Mouse (Mus musculus): ENCODE data around the gene Vars. TPM values are rescaled to one million over a fixed set of nuclear protein-coding genes. Genes with fewer than 3 reads are reported as not detected.
"Not testable (repeated sequence)": the region's sequence is repeated elsewhere in the genome, so short reads cannot be mapped to it uniquely, and the experiment has no call there.

Vars gene
- 10 to 100 TPM; 49.8 to 64.8 TPM for total RNA-seq (2021)
- long read RNA-seq, experiment 1, full-length matches to known transcripts = 30 of 77 reads
- long read RNA-seq, experiment 1, partial matches to known transcripts = 32 of 77 reads
- long read RNA-seq, experiment 1, other reads (novel, unspliced or antisense) = 15 of 77 reads
- long read RNA-seq, experiment 2, full-length matches to known transcripts = 65 of 161 reads
- long read RNA-seq, experiment 2, partial matches to known transcripts = 85 of 161 reads
- long read RNA-seq, experiment 2, other reads (novel, unspliced or antisense) = 11 of 161 reads

DNA sequence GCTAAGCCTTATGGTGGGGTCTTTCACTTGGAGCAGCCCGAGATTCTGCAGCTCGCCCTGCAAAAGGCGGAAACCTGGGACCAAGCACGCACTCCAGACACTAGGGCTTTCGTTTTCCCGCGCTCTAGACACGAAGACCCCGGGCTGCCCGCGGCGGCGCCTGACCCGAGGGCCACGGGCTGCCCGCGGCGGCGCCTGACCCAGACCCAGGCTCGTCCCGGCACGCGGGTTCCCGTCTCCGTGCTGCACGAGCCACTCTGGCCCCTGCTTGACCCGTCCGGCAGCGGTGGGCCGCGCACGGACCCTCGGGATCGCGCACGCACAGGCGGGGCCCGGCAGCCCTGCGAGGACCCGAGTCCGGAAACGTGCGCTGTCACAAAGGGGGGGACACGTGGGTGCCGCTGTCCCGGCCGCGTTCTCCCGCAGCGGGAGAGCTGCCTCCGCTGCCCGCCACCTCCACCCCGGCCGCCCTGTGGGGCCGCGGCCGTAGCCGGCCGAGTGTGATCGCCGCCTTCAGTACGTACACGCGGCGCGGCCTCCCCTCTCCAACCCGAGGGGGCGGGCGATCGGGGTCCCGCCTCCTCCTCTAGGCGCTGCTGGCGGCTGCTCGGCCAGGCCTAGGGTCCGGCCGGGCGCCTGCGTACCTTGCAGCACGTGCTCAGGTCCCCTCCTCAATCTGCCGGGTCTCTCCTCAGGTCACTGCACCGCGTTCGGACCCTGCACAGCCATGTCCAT is at the start of gene Vars:
Gene Vars (plus strand): TSS at position 271 of the 735 bp plus-strand sequence.
- peak; percentile 89 for DNase-seq (ENCODE audit: low spot score in 2 of 2)

DNA sequence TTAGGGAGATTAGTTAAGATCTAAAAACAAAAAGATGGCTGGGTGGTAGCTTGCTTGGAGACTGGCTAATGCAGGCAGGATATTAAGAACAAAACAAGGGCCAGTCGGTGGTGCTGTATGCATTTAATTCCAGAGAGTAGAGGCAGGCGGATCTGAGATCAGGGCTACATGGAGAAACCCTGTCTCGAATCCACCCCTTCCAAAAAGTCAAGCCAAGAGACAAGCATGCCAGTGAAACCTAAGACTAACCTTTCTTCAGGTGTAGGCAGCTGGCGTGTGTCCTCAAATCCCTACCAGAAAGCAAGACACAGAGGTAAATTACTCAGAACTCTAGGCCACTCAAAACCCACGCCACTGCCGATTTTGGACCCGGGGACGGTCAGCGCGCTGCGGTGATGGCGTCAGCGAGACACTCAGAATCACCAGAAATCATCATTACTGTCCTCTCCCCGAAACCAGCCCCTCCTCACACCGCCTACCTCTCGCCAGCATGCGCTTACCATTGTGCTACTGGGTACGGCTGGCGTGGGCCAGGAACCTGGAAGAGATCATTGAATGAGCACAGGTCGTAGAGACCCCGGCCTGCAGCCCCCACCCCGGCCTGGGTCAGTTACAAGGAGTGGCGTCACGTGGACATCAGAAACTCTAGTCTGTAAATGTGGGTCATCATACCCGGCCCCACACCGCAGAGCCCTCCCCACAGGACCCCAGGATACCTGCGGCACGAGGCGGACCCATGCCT is 49.0 kb upstream of the Vars start:
- no peak for DNase-seq (ENCODE audit: low spot score in 2 of 2)

DNA sequence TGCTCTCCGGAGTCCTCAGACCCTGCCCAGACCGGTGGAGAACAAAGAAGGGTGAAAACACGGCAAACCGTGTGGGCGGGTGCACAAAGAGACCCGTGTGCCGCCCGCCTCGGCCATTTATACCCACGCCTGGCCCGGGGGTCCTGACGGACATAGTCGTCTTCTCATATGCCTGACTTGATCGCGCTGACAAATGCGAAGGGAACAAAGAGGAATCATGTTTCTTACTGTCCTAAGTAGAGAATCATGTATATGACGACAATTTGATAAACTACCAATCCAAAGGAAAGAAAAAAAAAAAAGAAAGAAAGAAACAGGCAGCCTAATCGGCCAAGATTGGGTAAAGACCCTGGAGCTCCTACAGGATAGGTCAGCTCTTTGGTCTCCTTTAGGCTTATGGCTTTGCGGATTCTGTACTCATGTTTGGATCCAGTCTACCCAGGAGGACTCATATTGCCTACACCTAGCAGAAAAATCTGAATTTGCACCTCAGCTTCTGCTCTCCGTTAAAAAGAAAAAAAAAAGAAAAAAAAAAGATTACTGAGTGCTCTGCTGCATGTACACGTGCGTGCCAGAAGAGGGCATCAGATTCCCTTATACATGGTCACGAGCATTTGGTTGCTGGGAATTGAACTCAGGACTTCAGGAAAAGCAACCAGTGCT is 48.3 kb upstream of the Vars start:
- peak; percentile 80 for DNase-seq (ENCODE audit: low spot score in 2 of 2)

DNA sequence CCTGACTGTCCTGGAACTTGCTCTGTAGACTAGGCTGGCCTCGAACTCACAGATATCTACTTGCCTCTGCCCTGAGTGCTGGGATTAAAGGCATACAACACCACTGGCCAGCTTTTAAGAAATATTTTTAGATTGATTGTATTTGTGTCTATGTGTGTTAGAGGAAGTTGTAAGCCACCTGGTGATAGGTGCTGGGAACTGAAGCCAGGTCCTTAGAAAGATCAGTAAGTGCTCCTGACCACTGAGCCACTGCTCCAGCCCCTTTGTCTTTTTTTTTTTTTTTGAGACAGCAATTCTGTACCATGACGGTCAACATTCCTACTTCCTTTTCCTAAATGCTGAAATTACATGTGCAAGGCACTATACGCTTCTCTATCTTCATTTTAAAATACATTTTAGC is 47.5 kb upstream of the Vars start:
- no peak for DNase-seq (ENCODE audit: low spot score in 2 of 2)

DNA sequence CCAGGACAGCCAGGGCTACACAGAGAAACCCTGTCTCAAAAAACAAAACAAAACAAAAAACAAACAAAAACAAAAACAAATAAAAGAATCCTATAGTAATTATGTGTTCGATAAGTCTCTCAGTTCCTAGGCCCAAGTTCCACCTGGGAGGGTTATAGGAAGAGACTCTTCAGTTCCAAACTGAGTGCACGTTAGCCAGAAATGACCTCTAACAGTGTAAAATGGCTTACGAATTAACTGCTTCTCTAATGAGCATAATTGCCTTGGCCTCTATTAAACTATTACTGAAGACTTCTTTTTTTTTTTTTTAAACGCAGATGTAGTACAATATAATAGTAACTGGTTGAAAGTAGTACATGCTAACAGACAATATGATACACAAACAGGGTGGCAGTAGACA is 46.9 kb upstream of the Vars start:
- DNase-seq (ENCODE audit: low spot score in 2 of 2) = no peak

DNA sequence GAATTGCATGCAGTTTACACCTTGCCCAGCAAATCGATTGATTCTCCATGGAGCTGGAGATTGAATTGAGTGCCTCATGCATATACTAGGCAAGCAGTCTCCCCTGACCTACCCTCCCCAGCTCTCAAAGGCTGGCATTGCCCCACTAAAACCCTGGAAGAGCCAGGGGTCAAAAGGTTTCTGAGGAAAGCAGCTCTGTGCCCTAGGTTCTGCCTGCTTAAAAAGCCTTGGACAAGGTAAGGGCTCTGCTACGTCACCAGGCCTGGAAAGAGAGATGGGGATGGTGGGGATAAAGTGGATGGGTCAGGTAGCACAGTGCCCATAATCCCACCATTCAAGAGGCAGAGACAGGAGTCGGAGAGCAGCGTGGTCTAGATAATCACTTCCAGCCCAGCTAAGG is 46.0 kb upstream of the Vars start:
- no peak for DNase-seq (ENCODE audit: low spot score in 2 of 2)

DNA sequence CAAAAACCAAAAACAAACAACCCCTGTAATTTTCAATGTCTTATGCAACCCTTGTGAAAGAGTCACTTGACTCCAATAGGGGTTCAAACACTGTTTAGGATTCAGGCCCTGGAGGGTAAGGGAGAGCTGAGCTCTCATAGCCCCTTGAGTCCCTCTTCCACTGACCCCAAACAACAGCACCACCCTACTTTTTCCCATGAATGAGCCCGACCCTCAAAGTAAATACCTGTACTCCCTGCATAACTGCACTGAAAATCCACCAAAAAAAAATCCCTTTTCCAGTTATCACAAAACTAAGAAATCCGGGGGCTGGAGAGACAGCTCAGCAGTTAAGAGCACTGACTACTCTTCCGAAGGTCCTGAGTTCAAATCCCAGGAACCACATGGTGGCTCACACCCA is 44.9 kb upstream of the Vars start:
- DNase-seq (ENCODE audit: low spot score in 2 of 2) = no peak

DNA sequence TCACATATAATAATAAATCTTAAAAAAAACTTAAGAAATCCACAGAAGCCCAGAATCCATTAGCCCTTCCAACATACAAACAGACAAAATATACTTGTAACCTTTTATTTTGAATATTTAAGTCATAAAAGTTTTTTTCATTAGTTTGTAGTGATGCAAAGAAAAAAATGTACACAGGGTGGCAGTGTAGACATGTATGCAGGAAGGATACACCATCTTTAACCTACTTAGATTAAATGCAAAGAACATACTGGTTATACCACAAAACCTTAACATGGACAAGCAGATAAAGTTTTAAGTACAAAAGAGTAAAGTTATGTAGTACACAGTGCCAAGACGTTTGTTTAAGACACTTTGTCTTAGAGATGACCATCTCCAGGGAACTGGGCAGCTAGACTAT is 44.4 kb upstream of the Vars start:
- no peak for DNase-seq (ENCODE audit: low spot score in 2 of 2)

DNA sequence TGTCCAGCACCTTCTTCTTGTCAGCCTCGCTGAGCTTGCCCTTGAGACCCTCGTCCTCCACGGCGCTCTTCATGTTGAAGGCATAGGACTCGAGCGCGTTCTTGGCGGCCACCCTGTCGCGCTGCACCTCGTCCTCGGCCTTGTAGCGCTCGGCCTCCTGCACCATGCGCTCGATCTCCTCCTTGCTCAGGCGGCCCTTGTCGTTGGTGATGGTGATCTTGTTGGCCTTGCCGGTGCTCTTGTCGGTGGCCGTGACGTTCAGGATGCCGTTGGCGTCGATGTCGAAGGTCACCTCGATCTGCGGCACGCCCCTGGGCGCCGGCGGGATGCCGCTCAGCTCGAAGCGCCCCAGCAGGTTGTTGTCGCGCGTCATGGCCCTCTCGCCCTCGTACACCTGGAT is 43.5 kb upstream of the Vars start:
- not testable (repeated sequence) for DNase-seq (ENCODE audit: low spot score in 2 of 2)

DNA sequence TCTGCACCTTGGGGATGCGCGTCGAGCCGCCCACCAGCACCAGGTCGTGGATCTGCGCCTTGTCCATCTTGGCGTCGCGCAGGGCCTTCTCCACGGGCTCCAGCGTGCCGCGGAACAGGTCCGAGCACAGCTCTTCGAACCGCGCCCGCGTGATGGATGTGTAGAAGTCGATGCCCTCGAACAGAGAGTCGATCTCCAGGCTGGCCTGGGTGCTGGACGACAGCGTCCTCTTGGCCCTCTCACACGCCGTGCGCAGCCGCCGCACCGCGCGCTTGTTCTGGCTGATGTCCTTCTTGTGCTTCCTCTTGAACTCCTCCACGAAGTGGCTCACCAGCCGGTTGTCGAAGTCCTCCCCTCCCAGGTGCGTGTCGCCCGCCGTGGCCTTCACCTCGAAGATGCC is 42.8 kb upstream of the Vars start:
- DNase-seq (ENCODE audit: low spot score in 2 of 2) = not testable (repeated sequence)

DNA sequence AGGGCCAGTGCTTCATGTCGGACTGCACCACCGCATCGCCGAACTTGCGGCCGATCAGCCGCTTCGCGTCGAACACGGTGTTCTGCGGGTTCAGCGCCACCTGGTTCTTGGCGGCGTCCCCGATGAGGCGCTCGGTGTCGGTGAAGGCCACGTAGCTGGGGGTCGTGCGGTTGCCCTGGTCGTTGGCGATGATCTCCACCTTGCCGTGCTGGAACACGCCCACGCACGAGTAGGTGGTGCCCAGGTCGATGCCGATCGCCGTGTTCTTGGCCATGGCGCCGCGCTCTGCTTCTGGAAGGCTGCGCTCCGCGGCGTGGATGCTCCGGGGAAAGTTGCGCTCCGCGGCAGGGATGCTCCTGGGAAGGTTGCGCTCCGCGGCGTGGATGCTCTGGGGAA is 42.1 kb upstream of the Vars start:
- not testable (repeated sequence) for DNase-seq (ENCODE audit: low spot score in 2 of 2)

DNA sequence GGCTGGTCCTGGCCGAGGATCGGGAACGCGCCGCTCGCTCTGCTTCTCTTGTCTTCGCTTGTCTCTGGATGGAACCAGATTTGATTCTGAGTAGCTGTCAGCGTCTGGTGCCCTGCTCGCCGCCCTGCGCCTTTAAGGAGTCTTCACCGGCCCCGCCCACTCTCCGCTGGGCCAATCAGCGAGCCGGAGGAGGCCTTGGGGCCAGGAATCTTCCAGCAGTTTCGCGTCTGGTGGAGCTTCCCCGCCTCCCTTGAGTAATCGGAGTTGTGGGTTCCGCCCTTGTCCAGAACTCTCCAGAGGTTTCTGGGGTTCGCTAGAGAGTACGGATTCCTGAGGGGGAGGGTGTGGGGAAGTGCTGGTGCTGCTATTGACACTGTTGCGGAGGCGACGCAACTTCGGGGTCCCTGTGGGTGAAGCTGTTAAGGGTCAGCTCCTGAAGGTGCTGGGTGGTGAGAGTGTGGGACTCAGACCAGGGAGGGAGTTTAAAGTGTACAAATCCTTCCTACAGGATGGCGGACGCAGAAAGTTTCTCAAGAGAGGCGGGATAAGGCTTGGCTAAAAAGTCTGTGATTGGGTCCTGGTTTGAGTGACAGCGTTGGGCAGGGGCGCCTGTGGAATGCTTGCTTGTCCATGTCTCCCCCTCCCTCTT is 41.5 kb upstream of the Vars start, which contains the start of gene Hspa1b:
Gene Hspa1b (minus strand): TSS at position 109 of the 649 bp plus-strand sequence.
- DNase-seq (ENCODE audit: low spot score in 2 of 2) = peak; percentile 89 to 96

DNA sequence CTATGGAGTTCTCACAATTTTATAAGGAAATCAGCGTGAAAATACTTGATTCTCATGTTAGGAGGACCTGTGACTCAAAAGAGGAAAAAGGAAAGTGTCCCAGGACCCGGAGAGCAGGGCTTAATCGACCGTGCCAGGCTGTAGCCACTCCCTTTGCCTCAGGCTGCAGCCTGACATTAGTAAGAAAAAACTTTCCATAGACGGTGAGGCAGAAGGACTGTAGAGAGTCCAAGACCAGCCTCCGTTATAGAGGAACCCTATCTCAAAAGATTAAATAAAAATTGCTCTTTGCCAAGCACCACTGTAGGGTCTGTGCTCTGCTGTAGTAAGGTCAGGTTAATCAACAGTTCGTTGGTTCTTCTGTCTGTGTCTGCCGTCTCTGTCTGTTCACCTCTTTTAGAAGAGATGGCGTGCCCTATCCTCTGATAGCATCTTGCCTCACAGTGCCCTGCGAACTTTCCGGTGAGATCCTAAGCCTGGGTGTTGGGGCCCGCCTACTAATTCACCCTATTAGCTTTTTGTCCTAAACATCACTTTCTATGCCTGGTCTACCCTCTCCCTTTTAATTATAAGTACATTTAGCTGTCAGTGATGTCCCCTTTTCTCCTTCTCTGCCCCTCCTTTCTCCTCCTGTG is 40.8 kb upstream of the Vars start:
- peak in 1 of 2 experiments; percentile 59 for DNase-seq (ENCODE audit: low spot score in 2 of 2)

DNA sequence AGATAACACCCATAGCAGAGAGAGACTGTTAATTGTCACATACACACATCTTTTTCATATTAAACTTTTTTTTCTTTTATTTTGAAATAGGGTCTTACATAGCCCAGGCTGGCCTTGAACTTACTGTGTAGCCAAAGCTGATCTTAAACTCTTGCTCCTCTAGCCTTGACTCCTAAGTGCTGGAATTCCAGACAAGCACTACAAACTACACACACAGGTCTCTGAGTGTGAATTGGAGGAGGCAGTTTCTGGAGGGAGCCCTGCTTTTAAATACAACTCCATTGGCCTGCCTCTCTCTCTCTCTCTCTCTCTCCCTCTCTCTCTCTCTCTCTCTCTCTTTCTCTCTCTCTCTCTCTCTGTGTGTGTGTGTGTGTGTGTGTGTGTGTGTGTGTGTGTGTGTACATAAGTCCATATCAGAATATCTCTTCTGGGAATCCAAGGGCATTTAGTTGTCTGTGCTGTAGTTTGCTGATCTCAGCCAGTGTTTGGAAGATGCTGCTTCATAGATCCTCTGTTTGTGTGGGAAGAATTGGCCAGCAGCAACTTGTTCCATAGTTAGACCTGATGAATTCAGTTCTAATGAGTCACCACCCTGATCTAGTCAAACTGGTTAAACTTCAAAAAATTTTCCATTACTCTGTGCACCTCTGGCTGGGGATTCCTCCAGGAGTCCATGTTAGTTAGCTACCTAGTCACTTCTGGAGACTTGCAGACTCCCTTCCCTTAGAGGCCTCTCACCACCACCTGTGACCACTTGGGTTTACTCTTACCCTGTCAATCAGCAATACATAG is 39.9 kb upstream of the Vars start:
- DNase-seq (ENCODE audit: low spot score in 2 of 2) = no peak

DNA sequence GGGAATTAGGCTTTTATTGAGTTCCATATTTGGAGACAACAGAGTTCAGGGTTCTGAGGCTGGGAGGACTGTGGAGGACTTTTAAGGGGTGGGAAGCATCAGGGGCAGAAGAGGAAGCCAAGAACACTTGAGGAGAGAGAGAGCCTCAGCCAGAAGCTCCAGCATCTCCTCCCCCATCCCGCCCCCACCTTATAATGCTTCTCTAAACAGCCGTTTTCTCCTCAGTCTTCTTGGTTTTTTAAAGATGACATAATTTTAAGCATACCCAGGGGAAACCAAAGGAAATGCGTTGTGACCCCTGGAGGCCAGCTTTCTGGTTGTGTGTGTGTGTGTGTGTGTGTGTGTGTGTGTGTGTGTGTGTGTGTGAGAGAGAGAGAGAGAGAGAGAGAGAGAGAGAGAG is 38.7 kb upstream of the Vars start:
- DNase-seq (ENCODE audit: low spot score in 2 of 2) = no peak

DNA sequence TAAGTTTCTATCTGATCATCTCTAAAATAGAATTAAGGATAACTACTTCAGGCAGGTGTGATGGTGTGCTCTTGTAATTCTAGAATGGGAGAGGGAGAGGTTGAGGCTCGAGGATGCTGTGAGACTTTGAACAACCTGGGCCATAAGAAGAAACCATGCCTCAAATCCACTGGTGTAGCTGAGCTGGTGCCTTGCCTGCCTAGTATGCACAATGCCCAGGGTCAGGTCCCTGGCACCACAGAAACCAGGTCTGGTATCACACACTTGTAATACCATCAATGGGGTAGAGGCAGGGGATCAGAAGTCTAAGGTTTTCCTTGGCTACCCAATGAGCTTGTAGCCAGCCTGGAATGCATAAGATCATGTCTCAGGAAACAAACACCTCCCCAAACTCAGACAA is 37.9 kb upstream of the Vars start:
- no peak for DNase-seq (ENCODE audit: low spot score in 2 of 2)

DNA sequence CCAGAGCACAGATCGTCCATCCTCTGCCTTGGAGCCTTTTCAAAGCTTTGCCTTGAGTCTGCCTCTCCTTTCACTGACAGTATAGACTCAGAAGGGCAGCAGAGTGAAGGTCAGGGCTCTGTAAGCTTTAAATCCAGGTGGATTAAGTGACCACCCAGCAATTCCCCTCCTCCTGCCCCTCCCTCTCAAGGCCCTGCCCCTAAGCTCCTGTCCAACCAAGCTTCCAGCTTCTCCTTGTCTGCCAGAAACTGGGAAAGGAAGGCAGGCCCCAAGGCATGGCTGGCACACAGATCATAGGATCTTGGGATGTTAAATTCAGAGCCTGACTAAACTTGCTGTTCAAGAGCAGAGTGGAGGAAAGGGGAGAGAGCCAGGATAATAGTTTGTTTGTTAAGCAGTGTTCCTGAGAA is 36.1 kb upstream of the Vars start:
- no peak for DNase-seq (ENCODE audit: low spot score in 2 of 2)

DNA sequence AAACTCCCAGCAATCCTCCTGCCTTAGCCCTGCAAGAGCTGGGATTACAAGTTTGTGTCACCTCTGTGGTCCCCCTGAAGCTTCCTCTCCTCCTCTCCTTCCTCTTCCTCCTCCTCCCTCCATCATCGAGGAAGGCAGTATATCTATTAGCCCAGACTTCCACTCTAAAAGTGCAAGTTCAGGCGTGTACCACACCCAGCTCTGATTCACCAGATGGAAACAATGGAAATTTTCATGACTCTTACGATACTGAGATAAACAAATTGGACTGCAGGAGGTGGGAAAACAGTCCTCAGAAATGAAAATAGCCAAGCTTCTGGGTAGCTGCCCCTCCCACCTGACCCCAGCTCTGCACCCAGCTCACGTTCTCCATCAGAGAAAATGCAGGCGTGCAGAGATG is 35.2 kb upstream of the Vars start:
- no peak for DNase-seq (ENCODE audit: low spot score in 2 of 2)

DNA sequence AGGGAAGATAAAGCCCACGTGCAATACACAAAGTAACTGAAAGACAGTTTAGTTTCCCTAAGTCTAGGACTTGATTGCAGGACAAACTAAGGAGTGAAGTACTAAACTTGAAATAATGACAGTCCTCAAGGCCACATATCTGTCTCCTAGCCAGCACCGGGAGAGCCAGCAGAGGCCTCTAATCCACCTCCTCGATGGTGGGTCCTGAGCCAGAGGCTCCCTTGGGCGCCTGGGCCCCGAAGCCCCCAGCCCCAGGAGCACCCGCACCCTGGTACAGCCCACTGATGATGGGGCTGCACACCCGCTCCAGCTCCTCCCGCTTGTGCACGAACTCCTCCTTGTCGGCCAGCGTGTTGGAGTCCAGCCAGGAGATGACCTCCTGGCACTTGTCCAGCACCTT is 31.0 kb upstream of the Vars start, which contains the start of gene Gm20481:
Gene Gm20481 (plus strand): TSS at position 91 of the 400 bp plus-strand sequence.
- not testable (repeated sequence) for DNase-seq (ENCODE audit: low spot score in 2 of 2)

All from adrenal gland, adult 18-20 months (tissue).